Mouse (Mus musculus) adrenal gland, adult 18-20 months (tissue): ENCODE data around the gene Vash1. TPM values are rescaled to one million over a fixed set of nuclear protein-coding genes. Genes with fewer than 3 reads are reported as not detected.

Experiments
- DNase-seq, 2 experiments: peaks; one replicate each; pipeline ENCODE4 v3.0.0; 2021 to 2022; ENCODE audit warnings: low spot score in 2 of 2
- total RNA-seq, 2 experiments: library from RNA; stranded (reverse); gene quantifications; 1 replicate in 1 of 2; 2 replicates in 1 of 2; pipeline ENCODE4 v1.2.3; 2021

The Vash1 gene
- total RNA-seq, 2 experiments from 2014 or later = 2.2 to 4.8 TPM

GRCm38 (mm10) chr12:86715401-86715800, 36.9 kb downstream of the Vash1 start:
- DNase-seq = peak; percentile 68 to 72

GRCm38 (mm10) chr12:86716962-86717361, 38.5 kb downstream of the Vash1 start:
- DNase-seq = no peak

GRCm38 (mm10) chr12:86719961-86720639, 41.6 kb downstream of the Vash1 start:
- DNase-seq = no peak

- DNase-seq = no peak
These were observed 43.0 kb downstream of the Vash1 start for GRCm38 (mm10) chr12:86721453-86721852.

- no peak for DNase-seq
These were observed 45.8 kb downstream of the Vash1 start for GRCm38 (mm10) chr12:86724300-86724699.

GRCm38 (mm10) chr12:86725706-86726105, 47.2 kb downstream of the Vash1 start:
- DNase-seq = no peak

- peak; percentile 97 for DNase-seq
These were observed 47.7 kb downstream of the Vash1 start, which contains the start of gene Angel1 for GRCm38 (mm10) chr12:86726120-86726640. Gene Angel1, minus strand, starts transcription at chr12:86726460.

GRCm38 (mm10) chr12:86734319-86734810, 55.9 kb downstream of the Vash1 start, which contains the start of gene Lrrc74a:
Gene Lrrc74a, plus strand, starts transcription at chr12:86734369.
- no peak for DNase-seq

Other genes starting within 250 kb of the Vash1 start
- 1 to 10 TPM; 2.3 to 2.4 TPM for gene Angel1, start 47.8 kb downstream of the Vash1 start, total RNA-seq
- gene Lrrc74a, start 55.7 kb downstream of the Vash1 start, total RNA-seq = not detected
- 10 to 100 TPM; 61.0 to 61.4 TPM for gene Irf2bpl, start 206.1 kb downstream of the Vash1 start, total RNA-seq